Mouse (Mus musculus): Measurements from ENCODE around the gene Pik3c2a.

DNA sequence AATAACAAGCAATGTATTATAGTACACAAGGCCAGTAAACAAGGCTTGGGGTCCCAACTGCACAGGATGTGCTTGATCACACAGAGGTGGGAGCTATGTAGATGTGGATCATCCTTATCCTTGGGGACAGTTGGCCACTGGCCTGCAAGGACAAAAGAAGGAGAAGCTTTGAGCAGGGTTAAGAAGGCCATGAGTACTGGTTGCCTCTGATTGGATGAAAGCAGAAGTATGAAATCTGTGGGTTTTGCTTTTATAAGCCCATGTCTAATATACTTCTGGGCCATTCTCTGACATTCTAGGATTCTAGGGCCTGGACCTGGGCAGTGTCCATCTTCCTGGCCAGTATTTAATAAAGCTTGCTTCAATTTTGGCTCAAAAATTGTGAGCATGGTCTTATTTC is 32.6 kb upstream of the Pik3c2a start:
- TF ChIP-seq CTCF (IDR thresholded peaks at IDR 0.05; ENCODE audit: low read depth, low read length): no peak
- no peak for TF ChIP-seq POLR2A (IDR thresholded peaks at IDR 0.05; ENCODE audit: borderline replicate concordance, low read depth, low read length)

Measured in bone marrow macrophage, adult 2 months (primary cell).